Mouse (Mus musculus) embryonic facial prominence, embryonic 14.5 days (tissue): ENCODE data around the gene Sars. TPM values are rescaled to one million over a fixed set of nuclear protein-coding genes. Genes with fewer than 3 reads are reported as not detected.

Experiments
- ATAC-seq: fragments of 200-750 bp; cut with Nextera tagmentation; 2 replicates; pipeline ENCODE4 v1.8.0; 2017; ENCODE audit warnings: low read depth, moderate number of reproducible peaks, moderate TSS enrichment
- DNase-seq: peaks from one replicate; pipeline ENCODE4 v3.0.0-alpha.2; 2015; ENCODE audit warnings: low spot score
- H3K27ac ChIP-seq: fragments of 300-500 bp; sonication (generic); replicated peaks from 2 replicates; pipeline ENCODE4 v1.5.1; 2014; ENCODE audit warnings: low read depth, mild to moderate bottlenecking, low read length, moderate library complexity
- H3K27me3 ChIP-seq: fragments of 300-500 bp; sonication (generic); replicated peaks from 2 replicates; pipeline ENCODE4 v1.6.1; 2014; ENCODE audit warnings: low read length; ENCODE audit not compliant: control insufficient read depth, insufficient read depth
- H3K36me3 ChIP-seq: fragments of 300-500 bp; sonication (generic); 2 replicates; pipeline ENCODE4 v1.6.1; 2014; ENCODE audit warnings: low read length, mixed read lengths; ENCODE audit not compliant: control insufficient read depth, insufficient read depth
- H3K4me1 ChIP-seq: fragments of 300-500 bp; sonication (generic); 2 replicates; pipeline ENCODE4 v1.6.1; 2014; ENCODE audit warnings: antibody characterized with exemption, low read length; ENCODE audit not compliant: control insufficient read depth, insufficient read depth
- H3K4me2 ChIP-seq: fragments of 300-500 bp; sonication (generic); 2 replicates; pipeline ENCODE4 v1.6.1; 2014; ENCODE audit warnings: low read depth, mild to moderate bottlenecking, low read length, moderate library complexity, mixed read lengths
- H3K4me3 ChIP-seq: fragments of 300-500 bp; sonication (generic); 2 replicates; pipeline ENCODE4 v1.5.1; 2014; ENCODE audit warnings: low read depth, mild to moderate bottlenecking, low read length
- H3K9ac ChIP-seq: fragments of 300-500 bp; sonication (generic); 2 replicates; pipeline ENCODE4 v1.6.1; 2014; ENCODE audit warnings: low read depth, mild to moderate bottlenecking, low read length, moderate library complexity, mixed read lengths
- H3K9me3 ChIP-seq: fragments of 300-500 bp; sonication (generic); 2 replicates; pipeline ENCODE4 v1.6.1; 2016; ENCODE audit warnings: low read length; ENCODE audit not compliant: control insufficient read depth
- WGBS: fragments of 180-500 bp; shearing (Covaris S2); extraction: QIAGEN DNeasy Blood & Tissue Kit; methylation state at CpG from one replicate; pipeline ENCODE4 v1.1.7; 2014; 5-methylcytosine and 5-hydroxymethylcytosine counted together
- polyA plus RNA-seq: library from polyadenylated mRNA; unstranded; fragments of >200 nt; fragmentation: Nextera tagmentation; extraction: Ambion mirVana; gene quantifications from 2 replicates; pipeline ENCODE4 v1.2.1, GENCODE M21; 2014

Gene Sars
- polyA plus RNA-seq, 1 experiment from 2014 or later = 111 TPM

DNA sequence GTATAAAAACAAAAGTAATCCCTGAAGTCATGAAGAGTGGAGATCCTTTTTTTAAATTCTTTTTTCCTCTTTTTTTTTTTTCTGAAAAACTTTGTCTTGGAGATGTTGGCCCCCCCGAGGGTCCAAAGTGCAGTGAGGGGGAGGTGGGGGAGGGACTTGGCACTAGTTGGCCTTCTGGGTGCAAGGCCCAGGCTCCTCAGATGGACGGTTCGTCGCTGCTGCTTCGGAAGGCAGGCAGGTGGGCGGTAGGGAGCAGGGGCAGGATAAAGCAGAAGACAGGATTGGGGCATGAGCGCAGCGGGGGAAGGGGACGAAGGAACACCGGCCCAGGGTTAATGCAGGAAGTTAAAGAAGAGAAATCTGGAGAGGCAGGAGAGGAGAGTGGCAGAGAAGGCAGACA is 52.7 kb downstream of the Sars start:
- H3K27me3 ChIP-seq = no peaks in the 10 kb centered on the region
- H3K9me3 ChIP-seq = no peaks in the 10 kb centered on the region
- WGBS = 16% methylated on average over 10 of the region's 10 CpGs
- ATAC-seq = no peak
- H3K36me3 ChIP-seq = peaks cover 16% of the 10 kb centered on the region; the same call in 1 of the 2 replicates
- H3K4me3 ChIP-seq = no peak overlapping the region
- peak overlapping the region; percentile 25; the same call in 1 of the 2 replicates for H3K9ac ChIP-seq
- H3K4me2 ChIP-seq = peak overlapping the region; percentile 3; the same call in 1 of the 2 replicates
- no peak for DNase-seq
- H3K27ac ChIP-seq = no peak overlapping the region
- H3K4me1 ChIP-seq = peaks cover 17% of the 10 kb centered on the region

DNA sequence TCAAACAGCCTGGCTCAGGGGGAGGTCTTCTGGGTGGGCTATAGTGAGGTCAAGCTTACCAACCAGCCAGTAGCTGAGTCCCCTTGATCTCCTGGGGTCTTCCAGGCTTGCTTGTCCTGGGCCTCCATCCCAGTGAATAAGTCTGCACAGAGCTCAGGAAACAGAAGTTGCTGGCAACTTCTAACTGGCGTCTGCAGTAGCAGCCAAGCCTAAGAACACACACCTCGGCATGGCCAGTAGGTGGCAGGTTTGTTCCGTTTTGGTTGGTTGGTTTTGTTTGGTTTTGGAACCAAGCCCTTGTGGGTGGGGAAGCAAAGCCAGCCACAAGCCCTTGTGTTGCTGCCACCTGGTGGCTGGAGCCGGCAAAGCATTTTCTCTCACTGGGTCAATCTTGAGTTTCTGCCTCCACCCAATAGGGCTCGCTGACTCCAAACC is 55.9 kb downstream of the Sars start:
- ATAC-seq = peak; percentile 82

DNA sequence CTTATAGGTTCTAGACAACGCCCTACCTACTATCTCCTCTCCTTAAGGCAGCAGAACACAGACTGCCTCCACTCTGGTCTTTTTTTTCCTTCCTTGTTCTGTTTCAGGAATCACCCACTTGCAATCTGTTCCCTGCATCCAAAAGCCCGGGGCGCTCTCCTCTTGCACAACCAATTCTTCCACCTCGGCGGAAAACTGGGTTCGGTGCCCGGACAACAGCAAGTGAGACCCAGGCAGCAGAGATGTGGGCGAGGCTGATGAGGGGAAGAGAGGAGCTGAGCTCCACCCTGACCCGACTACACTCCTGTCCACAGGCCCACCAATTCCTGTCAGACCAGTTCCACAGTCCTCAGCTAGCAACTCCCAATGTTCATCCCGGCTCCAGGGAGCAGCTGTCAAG is 58.8 kb downstream of the Sars start:
- DNase-seq (no peak), ATAC-seq (no peak)
- H3K9me3 ChIP-seq = no peaks in the 10 kb centered on the region
- H3K4me1 ChIP-seq = peaks cover 35% of the 10 kb centered on the region
- WGBS = 90% methylated on average over 10 of the region's 10 CpGs
- H3K4me3 ChIP-seq = no peak overlapping the region
- H3K9ac ChIP-seq = no peak overlapping the region
- H3K4me2 ChIP-seq = no peak overlapping the region
- no peak overlapping the region for H3K27ac ChIP-seq
- no peaks in the 10 kb centered on the region for H3K27me3 ChIP-seq
- H3K36me3 ChIP-seq = peaks cover 5% of the 10 kb centered on the region; the same call in 1 of the 2 replicates

More for the DNA sequence above, 55.9 kb downstream of the Sars start:
- H3K36me3 ChIP-seq = peaks cover 5% of the 10 kb centered on the region; the same call in 1 of the 2 replicates
- H3K9me3 ChIP-seq = no peaks in the 10 kb centered on the region
- WGBS = 0% methylated on average over 5 of the region's 5 CpGs
- H3K4me1 ChIP-seq = peaks cover 29% of the 10 kb centered on the region
- peak overlapping the region; percentile 35; the same call in 1 of the 2 replicates for H3K9ac ChIP-seq
- DNase-seq = peak; percentile 97
- H3K4me3 ChIP-seq = peak overlapping the region; percentile 6; the same call in 1 of the 2 replicates
- H3K4me2 ChIP-seq = peak overlapping the region; percentile 39
- H3K27me3 ChIP-seq = no peaks in the 10 kb centered on the region
- peak overlapping the region; percentile 77 for H3K27ac ChIP-seq

DNA sequence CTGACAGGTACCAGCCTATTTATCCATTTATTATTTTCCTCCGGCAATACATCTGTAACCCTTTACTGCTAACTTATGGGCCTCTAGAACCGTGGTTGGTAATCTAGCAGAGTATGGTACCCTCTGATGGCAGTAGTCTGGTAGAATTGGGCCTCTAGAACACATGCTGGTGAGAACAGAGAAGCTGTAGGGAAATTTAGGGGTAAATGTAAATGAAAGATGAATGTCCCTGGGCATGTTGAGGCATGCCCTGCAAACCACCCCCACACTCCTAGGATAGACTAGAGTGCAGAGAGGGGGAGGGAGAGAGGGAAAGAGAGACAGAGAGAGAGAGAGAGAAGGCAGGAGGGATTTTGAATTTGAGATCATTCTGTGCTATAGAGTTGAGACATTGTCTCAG is 60.6 kb downstream of the Sars start:
- H3K9me3 ChIP-seq = no peaks in the 10 kb centered on the region
- peak overlapping the region; percentile 52 for H3K9ac ChIP-seq
- H3K4me3 ChIP-seq = peak overlapping the region; percentile 56
- ATAC-seq (no peak), DNase-seq (no peak)
- no peaks in the 10 kb centered on the region for H3K27me3 ChIP-seq
- peak overlapping the region; percentile 65 for H3K4me2 ChIP-seq
- peaks cover 36% of the 10 kb centered on the region for H3K4me1 ChIP-seq
- 27% methylated on average over 2 of the region's 2 CpGs for WGBS
- H3K36me3 ChIP-seq = peaks cover 5% of the 10 kb centered on the region; the same call in 1 of the 2 replicates
- no peak overlapping the region for H3K27ac ChIP-seq

DNA sequence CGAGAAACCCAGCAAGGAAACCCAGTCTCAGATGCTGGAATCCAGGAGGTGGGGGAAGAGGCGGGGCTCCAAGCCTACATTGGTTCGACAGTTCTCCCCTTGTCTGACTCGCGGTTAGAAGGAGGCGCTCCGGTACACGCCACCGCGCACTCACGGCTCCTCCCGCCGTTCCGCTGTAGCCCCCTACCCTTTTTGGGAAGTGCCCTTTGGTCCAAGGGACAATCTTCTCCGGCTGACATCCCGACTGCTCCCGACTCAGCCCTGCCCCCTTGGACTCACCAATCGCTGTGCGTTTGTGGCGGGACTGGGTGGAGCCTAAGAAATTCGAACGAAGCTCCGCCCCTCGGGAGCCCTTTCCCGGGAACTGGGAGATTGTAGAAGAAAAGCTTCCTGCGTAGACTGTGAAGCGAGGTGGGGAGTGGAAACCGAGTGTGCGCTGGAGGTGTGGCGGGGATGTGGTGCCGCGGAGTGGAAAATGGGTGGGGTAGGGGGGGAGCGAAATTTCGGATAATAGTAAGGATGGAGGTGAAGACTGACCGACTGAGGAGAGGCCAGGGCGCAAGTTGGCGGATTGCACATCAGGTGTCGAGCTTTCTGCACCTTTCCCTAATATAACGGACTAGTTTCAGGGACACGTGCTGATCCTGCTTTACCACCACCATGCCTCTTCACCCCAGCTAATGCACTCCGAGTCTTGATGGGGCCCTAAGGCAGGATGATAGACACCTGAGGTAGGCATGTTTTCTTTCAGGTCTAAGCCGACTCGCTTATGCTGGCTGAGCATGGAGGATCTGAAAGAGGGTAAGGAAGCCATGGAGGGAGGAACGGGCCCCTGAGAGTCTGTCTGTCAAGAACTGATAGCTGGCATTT is 61.3 kb downstream of the Sars start, which contains the start of gene Psrc1:
Gene Psrc1 (plus strand): TSS at position 355 of the 870 bp plus-strand sequence.
- peak within 1 kb of the TSS; percentile 52 for H3K9ac ChIP-seq
- peaks cover 5% of the 10 kb centered on the region; the same call in 1 of the 2 replicates for H3K36me3 ChIP-seq
- peak; percentile 97 for DNase-seq
- peaks cover 33% of the 10 kb centered on the region for H3K4me1 ChIP-seq
- no peaks in the 10 kb centered on the region for H3K27me3 ChIP-seq
- under 1% methylated on average over 42 of the region's 44 CpGs for WGBS
- peak within 1 kb of the TSS; percentile 62 for H3K27ac ChIP-seq
- peak within 1 kb of the TSS; percentile 65 for H3K4me2 ChIP-seq
- peak; percentile 91 for ATAC-seq
- no peaks in the 10 kb centered on the region for H3K9me3 ChIP-seq
- H3K4me3 ChIP-seq = peak within 1 kb of the TSS; percentile 56

DNA sequence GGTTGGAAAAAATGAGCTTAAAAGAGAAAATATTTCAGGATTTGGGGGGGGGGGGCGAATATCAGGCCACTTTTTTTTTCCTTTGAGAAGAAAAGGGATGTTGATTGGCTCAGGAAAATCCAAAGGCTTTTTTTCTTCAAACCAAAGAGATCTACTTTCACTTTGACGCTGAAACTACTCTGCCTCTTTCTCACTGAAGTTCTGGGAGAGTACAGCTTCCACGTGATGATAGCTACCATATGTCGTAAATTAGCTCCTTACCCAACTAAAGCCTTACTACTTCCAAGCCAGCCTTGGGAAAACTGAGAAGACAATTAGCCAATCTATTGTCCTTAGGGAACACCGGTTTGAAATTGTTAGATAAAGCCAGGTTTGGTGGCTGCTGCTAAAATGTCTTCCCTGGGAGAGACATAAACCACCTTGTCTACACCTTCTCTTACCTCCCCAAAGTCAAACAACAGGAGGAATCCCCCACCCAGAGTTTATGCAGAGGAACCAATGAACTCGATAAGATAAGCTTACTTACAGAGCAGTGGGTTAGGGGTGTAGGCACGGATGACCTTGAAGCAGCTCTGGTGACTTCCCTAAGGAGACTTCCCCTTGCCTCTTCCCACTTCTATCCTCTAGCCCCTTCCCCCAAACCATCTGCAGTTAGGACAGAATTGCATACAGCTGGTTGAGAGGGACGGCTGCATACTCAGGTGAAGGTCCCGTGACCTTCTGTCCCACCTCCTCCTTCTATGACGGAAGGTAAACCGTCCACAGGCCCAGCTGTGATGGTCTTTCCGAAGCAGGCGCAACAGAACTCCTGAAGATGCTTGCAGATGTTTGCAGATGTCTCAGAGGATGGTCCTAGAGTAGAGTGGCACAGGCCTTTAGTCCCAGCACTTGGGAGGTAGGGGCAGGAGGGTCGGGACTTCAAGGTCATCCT is 62.8 kb downstream of the Sars start:
- 34% methylated on average over 14 of the region's 14 CpGs for WGBS
- peak overlapping the region; percentile 53 for H3K9ac ChIP-seq
- peak; percentile 85 for DNase-seq

DNA sequence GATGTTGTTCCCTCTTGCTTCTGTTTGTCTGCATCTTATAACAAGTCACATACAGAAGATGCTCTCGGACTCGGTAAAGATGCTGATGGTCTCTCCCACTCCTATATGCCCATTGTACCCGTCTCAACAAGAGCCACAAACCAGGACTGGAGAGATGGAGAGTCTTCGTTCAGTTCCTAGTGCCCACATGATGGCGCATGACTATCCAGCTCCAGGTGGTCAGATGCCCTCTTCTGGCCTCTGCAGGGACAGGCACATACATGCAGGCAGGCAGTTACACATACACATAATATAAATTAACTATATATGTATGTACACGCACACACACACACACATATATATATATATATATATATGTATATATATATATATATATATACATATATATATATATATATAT is 64.3 kb downstream of the Sars start:
- no peak overlapping the region for H3K4me2 ChIP-seq
- 77% methylated on average over 6 of the region's 6 CpGs for WGBS

More for the DNA sequence above, 62.8 kb downstream of the Sars start:
- Histone ChIP-seq H3K4me2 (peak overlapping the region; percentile 65), H3K27ac (peak overlapping the region; percentile 62), H3K36me3 (peaks cover 5% of the 10 kb centered on the region; the same call in 1 of the 2 replicates), H3K4me1 (peaks cover 31% of the 10 kb centered on the region), H3K9me3 (no peaks in the 10 kb centered on the region), H3K4me3 (peak overlapping the region; percentile 56), H3K27me3 (no peaks in the 10 kb centered on the region)
- ATAC-seq = no peak

More for the DNA sequence above, 64.3 kb downstream of the Sars start:
- no peak overlapping the region for H3K4me3 ChIP-seq
- no peaks in the 10 kb centered on the region for H3K9me3 ChIP-seq
- H3K27ac ChIP-seq = no peak overlapping the region
- H3K9ac ChIP-seq = no peak overlapping the region
- no peaks in the 10 kb centered on the region for H3K27me3 ChIP-seq
- ATAC-seq = no peak
- H3K4me1 ChIP-seq = peaks cover 31% of the 10 kb centered on the region
- no peak for DNase-seq
- no peaks in the 10 kb centered on the region for H3K36me3 ChIP-seq
